Mouse (Mus musculus) hindbrain, embryonic 13.5 days (tissue): ENCODE measurements around the gene Hspa1a. TPM values are rescaled to one million over a fixed set of nuclear protein-coding genes. Genes with fewer than 3 reads are reported as not detected.
"Not testable (repeated sequence)": the region's sequence is repeated elsewhere in the genome, so short reads cannot be mapped to it uniquely, and the experiment has no call there.

Source experiments
- ATAC-seq: fragments of 200-750 bp; cut with Nextera tagmentation; 2 replicates; pipeline ENCODE4 v1.8.0; 2017; ENCODE audit warnings: moderate TSS enrichment; ENCODE audit not compliant: low FRiP score
- H3K27ac ChIP-seq: fragments of 300-500 bp; sonication (generic); 2 replicates; pipeline ENCODE4 v1.5.1; 2015; ENCODE audit warnings: inconsistent platforms, mild to moderate bottlenecking, moderate library complexity
- H3K27me3 ChIP-seq: fragments of 300-500 bp; sonication (generic); 2 replicates; pipeline ENCODE4 v1.6.1; 2015; ENCODE audit warnings: mild to moderate bottlenecking, inconsistent platforms
- H3K36me3 ChIP-seq: fragments of 300-500 bp; sonication (generic); 2 replicates; pipeline ENCODE4 v1.6.1; 2015; ENCODE audit warnings: mild to moderate bottlenecking, inconsistent platforms
- H3K4me1 ChIP-seq: fragments of 300-500 bp; sonication (generic); replicated peaks from 2 replicates; pipeline ENCODE4 v1.6.1; 2015; ENCODE audit warnings: inconsistent platforms
- H3K4me2 ChIP-seq: fragments of 300-500 bp; sonication (generic); 2 replicates; pipeline ENCODE4 v1.6.1; 2015; ENCODE audit warnings: inconsistent platforms, mild to moderate bottlenecking, moderate library complexity
- H3K4me3 ChIP-seq: fragments of 300-500 bp; sonication (generic); 2 replicates; pipeline ENCODE4 v1.5.1; 2015; ENCODE audit warnings: mild to moderate bottlenecking, inconsistent platforms
- H3K9ac ChIP-seq: fragments of 300-500 bp; sonication (generic); 2 replicates; pipeline ENCODE4 v1.6.1; 2015; ENCODE audit warnings: mild to moderate bottlenecking, inconsistent platforms
- H3K9me3 ChIP-seq: fragments of 300-500 bp; sonication (generic); 2 replicates; pipeline ENCODE4 v1.6.1; 2016; ENCODE audit warnings: inconsistent platforms
- WGBS: fragments of 180-500 bp; shearing (Covaris S2); methylation state at CpG from one replicate; pipeline ENCODE4 v1.1.7; 2015; 5-methylcytosine and 5-hydroxymethylcytosine counted together
- polyA plus RNA-seq: library from polyadenylated mRNA; unstranded; fragments of >200 nt; fragmentation: Nextera tagmentation; extraction: Ambion mirVana; gene quantifications from 2 replicates; pipeline ENCODE4 v1.2.1, GENCODE M21; 2015

Hspa1a gene
- polyA plus RNA-seq, 1 experiment from 2014 or later: 4.6 TPM

DNA sequence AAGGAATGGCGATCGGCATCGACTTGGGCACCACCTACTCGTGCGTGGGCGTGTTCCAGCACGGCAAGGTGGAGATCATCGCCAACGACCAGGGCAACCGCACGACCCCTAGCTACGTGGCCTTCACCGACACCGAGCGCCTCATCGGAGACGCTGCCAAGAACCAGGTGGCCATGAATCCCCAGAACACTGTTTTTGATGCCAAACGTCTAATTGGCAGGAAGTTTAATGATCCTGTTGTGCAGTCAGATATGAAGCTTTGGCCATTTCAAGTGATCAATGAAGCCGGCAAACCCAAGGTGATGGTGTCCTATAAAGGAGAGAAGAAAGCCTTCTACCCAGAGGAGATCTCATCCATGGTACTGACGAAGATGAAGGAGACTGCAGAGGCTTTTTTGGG lies 5.0 kb upstream of the Hspa1a start:
- Histone ChIP-seq H3K27me3 (peaks cover 14% of the 10 kb centered on the region; the same call in 1 of the 2 replicates), H3K4me2 (no peak overlapping the region), H3K36me3 (no peaks in the 10 kb centered on the region; the same call in 1 of the 2 replicates), H3K4me3 (no peak overlapping the region), H3K9ac (no peak overlapping the region), H3K9me3 (no peaks in the 10 kb centered on the region), H3K27ac (no peak overlapping the region), H3K4me1 (peaks cover 20% of the 10 kb centered on the region)
- no peak for ATAC-seq
- WGBS: 95% methylated on average over 20 of the region's 20 CpGs

- Histone ChIP-seq H3K27ac (no peak overlapping the region), H3K4me1 (peaks cover 15% of the 10 kb centered on the region), H3K4me2 (no peak overlapping the region), H3K9ac (no peak overlapping the region), H3K4me3 (no peak overlapping the region), H3K9me3 (no peaks in the 10 kb centered on the region), H3K36me3 (no peaks in the 10 kb centered on the region; the same call in 1 of the 2 replicates), H3K27me3 (peaks cover 14% of the 10 kb centered on the region; the same call in 1 of the 2 replicates)
- 74% methylated on average over 3 of the region's 3 CpGs for WGBS
- no peak for ATAC-seq
These were observed 3.9 kb upstream of the Hspa1a start for GRCm38 (mm10) chr17:34975581-34976492.

GRCm38 (mm10) chr17:34971694-34972068 lies 275 bp downstream of the Hspa1a start:
- peak overlapping the region; percentile 41 for H3K4me3 ChIP-seq
- H3K4me2 ChIP-seq: peak overlapping the region; percentile 58
- not testable (repeated sequence) for H3K9me3 ChIP-seq, H3K4me1 ChIP-seq, H3K27ac ChIP-seq, H3K9ac ChIP-seq, H3K36me3 ChIP-seq
- ATAC-seq: peak; percentile 62
- peaks cover 48% of the 10 kb centered on the region for H3K27me3 ChIP-seq
- WGBS: 8% methylated on average over 23 of the region's 43 CpGs

DNA sequence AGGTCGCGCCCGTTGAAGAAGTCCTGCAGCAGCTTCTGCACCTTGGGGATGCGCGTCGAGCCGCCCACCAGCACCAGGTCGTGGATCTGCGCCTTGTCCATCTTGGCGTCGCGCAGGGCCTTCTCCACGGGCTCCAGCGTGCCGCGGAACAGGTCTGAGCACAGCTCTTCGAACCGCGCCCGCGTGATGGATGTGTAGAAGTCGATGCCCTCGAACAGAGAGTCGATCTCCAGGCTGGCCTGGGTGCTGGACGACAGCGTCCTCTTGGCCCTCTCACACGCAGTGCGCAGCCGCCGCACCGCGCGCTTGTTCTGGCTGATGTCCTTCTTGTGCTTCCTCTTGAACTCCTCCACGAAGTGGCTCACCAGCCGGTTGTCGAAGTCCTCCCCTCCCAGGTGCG lies 1.1 kb downstream of the Hspa1a start:
- H3K9ac ChIP-seq, H3K4me2 ChIP-seq, H3K9me3 ChIP-seq, H3K4me1 ChIP-seq, H3K4me3 ChIP-seq, H3K27ac ChIP-seq, ATAC-seq, H3K36me3 ChIP-seq: not testable (repeated sequence)
- 37% methylated on average over 30 of the region's 37 CpGs for WGBS
- H3K27me3 ChIP-seq: peaks cover 54% of the 10 kb centered on the region

DNA sequence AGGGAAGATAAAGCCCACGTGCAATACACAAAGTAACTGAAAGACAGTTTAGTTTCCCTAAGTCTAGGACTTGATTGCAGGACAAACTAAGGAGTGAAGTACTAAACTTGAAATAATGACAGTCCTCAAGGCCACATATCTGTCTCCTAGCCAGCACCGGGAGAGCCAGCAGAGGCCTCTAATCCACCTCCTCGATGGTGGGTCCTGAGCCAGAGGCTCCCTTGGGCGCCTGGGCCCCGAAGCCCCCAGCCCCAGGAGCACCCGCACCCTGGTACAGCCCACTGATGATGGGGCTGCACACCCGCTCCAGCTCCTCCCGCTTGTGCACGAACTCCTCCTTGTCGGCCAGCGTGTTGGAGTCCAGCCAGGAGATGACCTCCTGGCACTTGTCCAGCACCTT lies 2.1 kb downstream of the Hspa1a start, which contains the start of gene Gm20481:
Gm20481 (plus strand) TSS at position 91 of the 400 bp plus-strand sequence.
- not testable (repeated sequence) for H3K27ac ChIP-seq, H3K4me3 ChIP-seq, ATAC-seq

DNA sequence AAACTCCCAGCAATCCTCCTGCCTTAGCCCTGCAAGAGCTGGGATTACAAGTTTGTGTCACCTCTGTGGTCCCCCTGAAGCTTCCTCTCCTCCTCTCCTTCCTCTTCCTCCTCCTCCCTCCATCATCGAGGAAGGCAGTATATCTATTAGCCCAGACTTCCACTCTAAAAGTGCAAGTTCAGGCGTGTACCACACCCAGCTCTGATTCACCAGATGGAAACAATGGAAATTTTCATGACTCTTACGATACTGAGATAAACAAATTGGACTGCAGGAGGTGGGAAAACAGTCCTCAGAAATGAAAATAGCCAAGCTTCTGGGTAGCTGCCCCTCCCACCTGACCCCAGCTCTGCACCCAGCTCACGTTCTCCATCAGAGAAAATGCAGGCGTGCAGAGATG lies 6.3 kb downstream of the Hspa1a start:
- Histone ChIP-seq H3K9me3 (no peaks in the 10 kb centered on the region), H3K4me2 (no peak overlapping the region), H3K36me3 (no peaks in the 10 kb centered on the region), H3K4me3 (no peak overlapping the region), H3K4me1 (no peaks in the 10 kb centered on the region), H3K9ac (no peak overlapping the region), H3K27ac (no peak overlapping the region), H3K27me3 (peaks cover 83% of the 10 kb centered on the region)
- no peak for ATAC-seq
- WGBS: 84% methylated on average over 5 of the region's 5 CpGs

More for the DNA sequence above, 2.1 kb downstream of the Hspa1a start, which contains the start of gene Gm20481:
- not testable (repeated sequence) for H3K9ac ChIP-seq, H3K4me2 ChIP-seq, H3K4me1 ChIP-seq, H3K9me3 ChIP-seq, H3K36me3 ChIP-seq
- 69% methylated on average over 6 of the region's 11 CpGs for WGBS
- peaks cover 64% of the 10 kb centered on the region for H3K27me3 ChIP-seq

GRCm38 (mm10) chr17:34964640-34965049 lies 7.3 kb downstream of the Hspa1a start:
- no peak for ATAC-seq

DNA sequence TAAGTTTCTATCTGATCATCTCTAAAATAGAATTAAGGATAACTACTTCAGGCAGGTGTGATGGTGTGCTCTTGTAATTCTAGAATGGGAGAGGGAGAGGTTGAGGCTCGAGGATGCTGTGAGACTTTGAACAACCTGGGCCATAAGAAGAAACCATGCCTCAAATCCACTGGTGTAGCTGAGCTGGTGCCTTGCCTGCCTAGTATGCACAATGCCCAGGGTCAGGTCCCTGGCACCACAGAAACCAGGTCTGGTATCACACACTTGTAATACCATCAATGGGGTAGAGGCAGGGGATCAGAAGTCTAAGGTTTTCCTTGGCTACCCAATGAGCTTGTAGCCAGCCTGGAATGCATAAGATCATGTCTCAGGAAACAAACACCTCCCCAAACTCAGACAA lies 9.1 kb downstream of the Hspa1a start:
- H3K36me3 ChIP-seq: no peaks in the 10 kb centered on the region
- H3K4me1 ChIP-seq: peaks cover 11% of the 10 kb centered on the region
- no peak overlapping the region for H3K27ac ChIP-seq
- no peaks in the 10 kb centered on the region for H3K9me3 ChIP-seq
- WGBS: 67% methylated on average over 1 of the region's 1 CpGs
- no peak overlapping the region for H3K4me3 ChIP-seq
- no peak overlapping the region for H3K9ac ChIP-seq
- peaks cover 69% of the 10 kb centered on the region for H3K27me3 ChIP-seq
- no peak for ATAC-seq
- no peak overlapping the region for H3K4me2 ChIP-seq

More at GRCm38 (mm10) chr17:34964640-34965049, 7.3 kb downstream of the Hspa1a start:
- no peak overlapping the region for H3K4me2 ChIP-seq
- peak overlapping the region; percentile 46; the same call in 1 of the 2 replicates for H3K9ac ChIP-seq
- H3K27ac ChIP-seq: no peak overlapping the region
- peaks cover 84% of the 10 kb centered on the region for H3K27me3 ChIP-seq
- H3K4me1 ChIP-seq: peaks cover 7% of the 10 kb centered on the region
- WGBS: 16% methylated on average over 1 of the region's 1 CpGs
- H3K4me3 ChIP-seq: no peak overlapping the region
- H3K36me3 ChIP-seq: no peaks in the 10 kb centered on the region
- H3K9me3 ChIP-seq: no peaks in the 10 kb centered on the region

DNA sequence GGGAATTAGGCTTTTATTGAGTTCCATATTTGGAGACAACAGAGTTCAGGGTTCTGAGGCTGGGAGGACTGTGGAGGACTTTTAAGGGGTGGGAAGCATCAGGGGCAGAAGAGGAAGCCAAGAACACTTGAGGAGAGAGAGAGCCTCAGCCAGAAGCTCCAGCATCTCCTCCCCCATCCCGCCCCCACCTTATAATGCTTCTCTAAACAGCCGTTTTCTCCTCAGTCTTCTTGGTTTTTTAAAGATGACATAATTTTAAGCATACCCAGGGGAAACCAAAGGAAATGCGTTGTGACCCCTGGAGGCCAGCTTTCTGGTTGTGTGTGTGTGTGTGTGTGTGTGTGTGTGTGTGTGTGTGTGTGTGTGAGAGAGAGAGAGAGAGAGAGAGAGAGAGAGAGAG lies 9.8 kb downstream of the Hspa1a start:
- H3K9me3 ChIP-seq: no peaks in the 10 kb centered on the region
- ATAC-seq: no peak
- no peaks in the 10 kb centered on the region for H3K36me3 ChIP-seq
- H3K4me1 ChIP-seq: peaks cover 11% of the 10 kb centered on the region
- no peak overlapping the region for H3K9ac ChIP-seq
- H3K27me3 ChIP-seq: peaks cover 62% of the 10 kb centered on the region
- H3K4me2 ChIP-seq: no peak overlapping the region
- no peak overlapping the region for H3K4me3 ChIP-seq
- no peak overlapping the region for H3K27ac ChIP-seq
- WGBS: 37% methylated on average over 3 of the region's 3 CpGs

DNA sequence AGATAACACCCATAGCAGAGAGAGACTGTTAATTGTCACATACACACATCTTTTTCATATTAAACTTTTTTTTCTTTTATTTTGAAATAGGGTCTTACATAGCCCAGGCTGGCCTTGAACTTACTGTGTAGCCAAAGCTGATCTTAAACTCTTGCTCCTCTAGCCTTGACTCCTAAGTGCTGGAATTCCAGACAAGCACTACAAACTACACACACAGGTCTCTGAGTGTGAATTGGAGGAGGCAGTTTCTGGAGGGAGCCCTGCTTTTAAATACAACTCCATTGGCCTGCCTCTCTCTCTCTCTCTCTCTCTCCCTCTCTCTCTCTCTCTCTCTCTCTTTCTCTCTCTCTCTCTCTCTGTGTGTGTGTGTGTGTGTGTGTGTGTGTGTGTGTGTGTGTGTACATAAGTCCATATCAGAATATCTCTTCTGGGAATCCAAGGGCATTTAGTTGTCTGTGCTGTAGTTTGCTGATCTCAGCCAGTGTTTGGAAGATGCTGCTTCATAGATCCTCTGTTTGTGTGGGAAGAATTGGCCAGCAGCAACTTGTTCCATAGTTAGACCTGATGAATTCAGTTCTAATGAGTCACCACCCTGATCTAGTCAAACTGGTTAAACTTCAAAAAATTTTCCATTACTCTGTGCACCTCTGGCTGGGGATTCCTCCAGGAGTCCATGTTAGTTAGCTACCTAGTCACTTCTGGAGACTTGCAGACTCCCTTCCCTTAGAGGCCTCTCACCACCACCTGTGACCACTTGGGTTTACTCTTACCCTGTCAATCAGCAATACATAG lies 11.1 kb downstream of the Hspa1a start:
- no peak overlapping the region for H3K27ac ChIP-seq
- H3K9me3 ChIP-seq: no peaks in the 10 kb centered on the region
- H3K4me2 ChIP-seq: no peak overlapping the region
- H3K27me3 ChIP-seq: peaks cover 63% of the 10 kb centered on the region
- ATAC-seq: no peak
- H3K4me1 ChIP-seq: peaks cover 11% of the 10 kb centered on the region
- no peak overlapping the region for H3K9ac ChIP-seq
- H3K36me3 ChIP-seq: no peaks in the 10 kb centered on the region
- H3K4me3 ChIP-seq: no peak overlapping the region

DNA sequence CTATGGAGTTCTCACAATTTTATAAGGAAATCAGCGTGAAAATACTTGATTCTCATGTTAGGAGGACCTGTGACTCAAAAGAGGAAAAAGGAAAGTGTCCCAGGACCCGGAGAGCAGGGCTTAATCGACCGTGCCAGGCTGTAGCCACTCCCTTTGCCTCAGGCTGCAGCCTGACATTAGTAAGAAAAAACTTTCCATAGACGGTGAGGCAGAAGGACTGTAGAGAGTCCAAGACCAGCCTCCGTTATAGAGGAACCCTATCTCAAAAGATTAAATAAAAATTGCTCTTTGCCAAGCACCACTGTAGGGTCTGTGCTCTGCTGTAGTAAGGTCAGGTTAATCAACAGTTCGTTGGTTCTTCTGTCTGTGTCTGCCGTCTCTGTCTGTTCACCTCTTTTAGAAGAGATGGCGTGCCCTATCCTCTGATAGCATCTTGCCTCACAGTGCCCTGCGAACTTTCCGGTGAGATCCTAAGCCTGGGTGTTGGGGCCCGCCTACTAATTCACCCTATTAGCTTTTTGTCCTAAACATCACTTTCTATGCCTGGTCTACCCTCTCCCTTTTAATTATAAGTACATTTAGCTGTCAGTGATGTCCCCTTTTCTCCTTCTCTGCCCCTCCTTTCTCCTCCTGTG lies 12.0 kb downstream of the Hspa1a start:
- WGBS: 14% methylated on average over 12 of the region's 12 CpGs
- H3K4me2 ChIP-seq: peak overlapping the region; percentile 71
- H3K36me3 ChIP-seq: no peaks in the 10 kb centered on the region
- H3K9ac ChIP-seq: peak overlapping the region; percentile 56; the same call in 1 of the 2 replicates
- H3K27ac ChIP-seq: no peak overlapping the region
- ATAC-seq: 0 out of 2 replicates have a peak, but pooled peaks have one; percentile 7
- peaks cover 63% of the 10 kb centered on the region for H3K27me3 ChIP-seq
- peaks cover 11% of the 10 kb centered on the region for H3K4me1 ChIP-seq
- H3K4me3 ChIP-seq: peak overlapping the region; percentile 44
- H3K9me3 ChIP-seq: no peaks in the 10 kb centered on the region
